In the genomic region with DNA sequence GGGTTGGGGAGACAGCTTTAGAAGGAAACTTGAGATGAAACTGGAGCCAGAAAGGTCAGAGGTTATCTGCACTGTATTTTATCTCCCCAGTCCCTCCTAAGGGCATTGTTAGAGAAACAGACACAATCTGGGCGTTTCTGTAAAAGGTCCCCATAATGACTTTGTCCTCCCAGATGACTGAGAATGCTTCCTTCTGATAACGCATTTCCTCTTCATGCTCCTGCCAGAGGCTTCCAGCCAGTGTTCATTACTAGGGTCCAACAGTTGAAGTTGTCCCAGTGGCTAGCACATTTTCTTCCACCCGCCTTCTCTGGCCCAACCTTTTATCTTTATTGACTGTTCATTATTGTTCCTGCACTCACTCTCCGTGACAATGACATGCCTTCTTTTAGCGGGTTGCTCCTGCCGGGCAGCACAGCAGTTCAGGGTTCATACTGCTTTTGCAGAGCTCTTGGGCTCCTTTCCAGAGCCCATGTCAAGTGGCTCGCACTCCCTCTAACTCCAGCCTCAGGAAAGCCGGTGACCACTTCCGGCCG, we compare ENCODE assay signal across 9 mouse cellular contexts.
DNase-seq lines count a peak whose midpoint lies in the region; ATAC-seq and TF ChIP-seq lines count a peak whose summit lies in the region.
"Had no signal": no experiment of that assay in that cellular context is flagged by ENCODE, and none has a peak within 500 bp of the region (broad histone marks: within the 10 kb centered on the region; RNA-seq: fewer than 3 reads in every experiment).

No protein-coding gene starts in this region.

- no peak overlapping the region for H3K9ac ChIP-seq in heart, embryonic 14.5 days (ENCODE audit: low read length)

- TF ChIP-seq CTCF in cerebellum, adult 2 months (IDR thresholded peaks at IDR 0.05; ENCODE audit: borderline replicate concordance, insufficient read depth, low read depth, low read length), result no peak

- H3K27ac ChIP-seq in heart, embryonic 14.5 days (replicated peaks in 1 of 2; ENCODE audit: control insufficient read depth in 1 of 2, insufficient read depth in 1 of 2, low read depth in 2 of 2, low read length in 2 of 2), result peak overlapping the region; percentile 60 to 71
- no peak overlapping the region for H3K27ac ChIP-seq in cerebellum, adult 2 months (ENCODE audit: insufficient read depth, low read length)

- intact Hi-C loops in left cerebral cortex, postnatal 10 days (cut with DNase I), result no loop called here

- H3K9me3 ChIP-seq in heart, embryonic 14.5 days (ENCODE audit: control insufficient read depth, low read length), result no peaks in the 10 kb centered on the region

- peak overlapping the region; percentile 25; the same call in 1 of the 2 replicates for H3K4me2 ChIP-seq in heart, embryonic 14.5 days (ENCODE audit: low read length)

- WGBS in heart, embryonic 14.5 days, result 3% methylated on average over 10 of the region's 10 CpGs
- 37% methylated on average over 10 of the region's 10 CpGs for WGBS in cerebellum, adult 2 months

- peak; percentile 60 for ATAC-seq in heart, embryonic 14.5 days (ENCODE audit: insufficient number of reproducible peaks, insufficient read depth, low FRiP score, low read depth)
- ATAC-seq in megakaryocyte progenitor cell, adult 5-6 weeks (replicated peaks; ENCODE audit: poor library complexity), result peak; percentile 52

- no peak overlapping the region for H3K4me3 ChIP-seq in heart, embryonic 14.5 days (ENCODE audit: control insufficient read depth in 1 of 2, insufficient read depth in 1 of 2, low read depth in 1 of 2, low read length in 2 of 2)
- no peak overlapping the region for H3K4me3 ChIP-seq in cerebellum, adult 2 months (replicated peaks; ENCODE audit: insufficient read depth, low read depth, low read length)

- H3K36me3 ChIP-seq in heart, embryonic 14.5 days (ENCODE audit: control insufficient read depth, insufficient read depth, low read length), result no peaks in the 10 kb centered on the region

- TF ChIP-seq POLR2A in cerebellum, adult 2 months (IDR thresholded peaks at IDR 0.05; ENCODE audit: borderline replicate concordance, insufficient read depth, low read length), result no peak

- no peaks in the 10 kb centered on the region for H3K27me3 ChIP-seq in heart, embryonic 14.5 days (ENCODE audit: control insufficient read depth, insufficient read depth, low read length)
- H3K27me3 ChIP-seq in cerebellum, adult 2 months (ENCODE audit: control insufficient read depth, insufficient read depth, low read length), result no peaks in the 10 kb centered on the region

- peak; percentile 14 for DNase-seq in adrenal gland, adult 8-10 months
- no peak for DNase-seq in adrenal gland, postnatal 25 days
- DNase-seq in kidney, postnatal 14 days, result peak; percentile 69
- no peak for DNase-seq in cerebellum, adult 2 months
- DNase-seq in left cerebral cortex, postnatal 10 days (ENCODE audit: extremely low spot score in 1 of 2, low spot score in 2 of 2), result no peak
- no peak for DNase-seq in layer of hippocampus, adult 8-10 months (ENCODE audit: low spot score in 2 of 2)
- DNase-seq: gastrocnemius, postnatal 25 days had no signal

- peaks cover 14 to 33% of the 10 kb centered on the region in 2 experiments for H3K4me1 ChIP-seq in heart, embryonic 14.5 days (ENCODE audit: control insufficient read depth in 2 of 2, insufficient read depth in 2 of 2, low read length in 2 of 2)
- H3K4me1 ChIP-seq in cerebellum, adult 2 months (ENCODE audit: control insufficient read depth, insufficient read depth, low read length), result no peaks in the 10 kb centered on the region

Comparison
In these comparisons a context has a peak if more than half of its experiments do, and no peak if none do; other contexts are left out.
1. DNase-seq: peak in adrenal gland, adult 8-10 months (single experiment) and kidney, postnatal 14 days (single experiment); none in adrenal gland, postnatal 25 days (single experiment), cerebellum, adult 2 months (0 of 2), left cerebral cortex, postnatal 10 days (0 of 2) and layer of hippocampus, adult 8-10 months (0 of 2).